21 mouse cellular contexts compared by ENCODE assay signal in genomic region chr6:135376248-135376647, GRCm38 (mm10). TPM values are rescaled to one million over a fixed set of nuclear protein-coding genes. Genes with fewer than 3 reads are reported as not detected.
A peak's percentile ranks its signal among the peaks of the same experiment; 100 is the strongest.
DNase-seq lines count a peak whose midpoint lies in the region; ATAC-seq and TF ChIP-seq lines count a peak whose summit lies in the region.
"Had no signal": no experiment of that assay in that cellular context is flagged by ENCODE, and none has a peak within 500 bp of the region (broad histone marks: within the 10 kb centered on the region; RNA-seq: fewer than 3 reads in every experiment).

No protein-coding gene starts in this region.

- DNase-seq in hindbrain, embryonic 11.5 days (ENCODE audit: low spot score): no peak
- DNase-seq in hindbrain, embryonic 10.5 days (ENCODE audit: low spot score): no peak
- DNase-seq in gastrocnemius, adult 18-20 months (ENCODE audit: low spot score): no peak
- DNase-seq in kidney, adult 2 months: no peak
- DNase-seq: adrenal gland, postnatal 10 days; B cell, adult 2 months; cerebellum, adult 11-12 months; cerebellum, adult 9-11 months; cerebellum, postnatal 36 days; gastrocnemius, postnatal 25 days; heart, postnatal 36 days had no signal

- H3K36me3 ChIP-seq in hindbrain, embryonic 11.5 days (ENCODE audit: control insufficient read depth, insufficient read depth, low read length): no peaks in the 10 kb centered on the region
- no peaks in the 10 kb centered on the region for H3K36me3 ChIP-seq in hindbrain, embryonic 10.5 days
- no peaks in the 10 kb centered on the region for H3K36me3 ChIP-seq in hindbrain, embryonic 12.5 days
- no peaks in the 10 kb centered on the region for H3K36me3 ChIP-seq in hindbrain, embryonic 16.5 days (ENCODE audit: control insufficient read depth, insufficient read depth, low read length)
- no peaks in the 10 kb centered on the region for H3K36me3 ChIP-seq in neural tube, embryonic 15.5 days
- H3K36me3 ChIP-seq in kidney, adult 2 months (ENCODE audit: control insufficient read depth, insufficient read depth, low read length): no peaks in the 10 kb centered on the region
- H3K36me3 ChIP-seq: forebrain, embryonic 12.5 days; G1E had no signal

- 0 out of 2 replicates have a peak, but pooled peaks have one; percentile 58 for ATAC-seq in hindbrain, embryonic 11.5 days (ENCODE audit: low FRiP score)
- ATAC-seq in hindbrain, embryonic 12.5 days (ENCODE audit: low FRiP score): peak; percentile 46; the same call in 1 of the 2 replicates
- ATAC-seq in hindbrain, embryonic 16.5 days: peak; percentile 62
- ATAC-seq in neural tube, embryonic 15.5 days (ENCODE audit: low FRiP score): peak; percentile 73
- ATAC-seq: CD4-positive, CD25-positive, alpha-beta regulatory T cell, adult 4 months; intestine, embryonic 16.5 days had no signal

- WGBS in hindbrain, embryonic 11.5 days: 62% methylated on average over 7 of the region's 7 CpGs
- 71% methylated on average over 7 of the region's 7 CpGs for WGBS in hindbrain, embryonic 10.5 days
- 56% methylated on average over 7 of the region's 7 CpGs for WGBS in hindbrain, embryonic 12.5 days
- 47% methylated on average over 7 of the region's 7 CpGs for WGBS in hindbrain, embryonic 16.5 days
- WGBS in neural tube, embryonic 15.5 days: 26% methylated on average over 7 of the region's 7 CpGs
- 83% methylated on average over 7 of the region's 7 CpGs for WGBS in kidney, adult 2 months

- no peak for TF ChIP-seq POLR2A in kidney, adult 2 months (IDR thresholded peaks at IDR 0.05; ENCODE audit: low read depth, low read length)

- H3K27ac ChIP-seq in hindbrain, embryonic 11.5 days (ENCODE audit: low read depth, low read length): no peak overlapping the region
- no peak overlapping the region for H3K27ac ChIP-seq in hindbrain, embryonic 10.5 days
- no peak overlapping the region for H3K27ac ChIP-seq in hindbrain, embryonic 12.5 days
- H3K27ac ChIP-seq in hindbrain, embryonic 16.5 days (ENCODE audit: low read depth, low read length): no peak overlapping the region
- peak overlapping the region; percentile 39; the same call in 1 of the 2 replicates for H3K27ac ChIP-seq in neural tube, embryonic 15.5 days (replicated peaks)
- no peak overlapping the region for H3K27ac ChIP-seq in kidney, adult 2 months (ENCODE audit: insufficient read depth, low read depth, low read length)
- H3K27ac ChIP-seq: forebrain, embryonic 12.5 days; heart, embryonic 13.5 days had no signal

- no peak for TF ChIP-seq CTCF in kidney, adult 2 months (conservative IDR thresholded peaks at IDR 0.05; ENCODE audit: insufficient read depth, insufficient read length, low read depth, low read length)

- no peak overlapping the region for H3K4me3 ChIP-seq in hindbrain, embryonic 11.5 days (ENCODE audit: low read depth, low read length)
- H3K4me3 ChIP-seq in hindbrain, embryonic 10.5 days: no peak overlapping the region
- H3K4me3 ChIP-seq in hindbrain, embryonic 12.5 days: no peak overlapping the region
- no peak overlapping the region for H3K4me3 ChIP-seq in hindbrain, embryonic 16.5 days (ENCODE audit: low read length)
- no peak overlapping the region for H3K4me3 ChIP-seq in neural tube, embryonic 15.5 days (replicated peaks)
- H3K4me3 ChIP-seq in kidney, adult 2 months (ENCODE audit: insufficient read depth, low read depth, low read length): no peak overlapping the region
- H3K4me3 ChIP-seq: embryonic facial prominence, embryonic 13.5 days; forebrain, embryonic 12.5 days; heart, embryonic 13.5 days had no signal

- H3K9me3 ChIP-seq in hindbrain, embryonic 11.5 days (ENCODE audit: control insufficient read depth, low read length): no peaks in the 10 kb centered on the region
- no peaks in the 10 kb centered on the region for H3K9me3 ChIP-seq in hindbrain, embryonic 10.5 days
- no peaks in the 10 kb centered on the region for H3K9me3 ChIP-seq in hindbrain, embryonic 12.5 days (replicated peaks)
- H3K9me3 ChIP-seq in hindbrain, embryonic 16.5 days (ENCODE audit: control insufficient read depth, low read length): no peaks in the 10 kb centered on the region
- no peaks in the 10 kb centered on the region for H3K9me3 ChIP-seq in neural tube, embryonic 15.5 days (replicated peaks)
- H3K9me3 ChIP-seq: embryonic facial prominence, embryonic 13.5 days; forebrain, embryonic 12.5 days; heart, embryonic 13.5 days had no signal

- H3K9ac ChIP-seq in hindbrain, embryonic 11.5 days (ENCODE audit: low read depth, low read length): no peak overlapping the region
- no peak overlapping the region for H3K9ac ChIP-seq in hindbrain, embryonic 12.5 days
- H3K9ac ChIP-seq in hindbrain, embryonic 16.5 days (ENCODE audit: low read depth, low read length): no peak overlapping the region
- no peak overlapping the region for H3K9ac ChIP-seq in neural tube, embryonic 15.5 days (replicated peaks)
- H3K9ac ChIP-seq: embryonic facial prominence, embryonic 13.5 days; forebrain, embryonic 12.5 days; heart, embryonic 13.5 days had no signal

- no peaks in the 10 kb centered on the region for H3K27me3 ChIP-seq in hindbrain, embryonic 11.5 days (ENCODE audit: control insufficient read depth, insufficient read depth, low read length)
- H3K27me3 ChIP-seq in hindbrain, embryonic 10.5 days (ENCODE audit: insufficient read depth, poor library complexity, severe bottlenecking): no peaks in the 10 kb centered on the region
- H3K27me3 ChIP-seq in hindbrain, embryonic 12.5 days: no peaks in the 10 kb centered on the region
- no peaks in the 10 kb centered on the region for H3K27me3 ChIP-seq in hindbrain, embryonic 16.5 days (replicated peaks; ENCODE audit: control insufficient read depth, insufficient read depth, low read length)
- H3K27me3 ChIP-seq in neural tube, embryonic 15.5 days (replicated peaks): no peaks in the 10 kb centered on the region; the same call in 1 of the 2 replicates
- no peaks in the 10 kb centered on the region for H3K27me3 ChIP-seq in kidney, adult 2 months (replicated peaks; ENCODE audit: control insufficient read depth, insufficient read depth, low read length)
- H3K27me3 ChIP-seq: embryonic facial prominence, embryonic 13.5 days had no signal

- H3K4me2 ChIP-seq in hindbrain, embryonic 11.5 days (replicated peaks; ENCODE audit: low read depth, low read length): no peak overlapping the region
- H3K4me2 ChIP-seq in hindbrain, embryonic 12.5 days (replicated peaks): no peak overlapping the region
- no peak overlapping the region for H3K4me2 ChIP-seq in hindbrain, embryonic 16.5 days (ENCODE audit: low read length)
- H3K4me2 ChIP-seq in neural tube, embryonic 15.5 days: no peak overlapping the region
- H3K4me2 ChIP-seq: embryonic facial prominence, embryonic 13.5 days; forebrain, embryonic 12.5 days; heart, embryonic 13.5 days had no signal

- no peaks in the 10 kb centered on the region for H3K4me1 ChIP-seq in hindbrain, embryonic 11.5 days (replicated peaks; ENCODE audit: control insufficient read depth, insufficient read depth, low read length)
- H3K4me1 ChIP-seq in hindbrain, embryonic 10.5 days (replicated peaks): peaks cover 11% of the 10 kb centered on the region; the same call in 1 of the 2 replicates
- peaks cover 12% of the 10 kb centered on the region for H3K4me1 ChIP-seq in hindbrain, embryonic 12.5 days
- H3K4me1 ChIP-seq in hindbrain, embryonic 16.5 days (ENCODE audit: control insufficient read depth, insufficient read depth, low read depth, low read length): peaks cover 5% of the 10 kb centered on the region
- H3K4me1 ChIP-seq in neural tube, embryonic 15.5 days: peaks cover 29% of the 10 kb centered on the region
- H3K4me1 ChIP-seq in kidney, adult 2 months (ENCODE audit: control insufficient read depth, insufficient read depth, low read length): no peaks in the 10 kb centered on the region

RNA-seq across cellular contexts. Expression of gene Emp1, which starts 13.9 kb away (rescaled TPM):
- 6.9 and 8.8 TPM in 2 replicates for polyA plus RNA-seq in hindbrain, embryonic 11.5 days (2014; fragmentation: Nextera tagmentation; extraction: Ambion mirVana)
- polyA plus RNA-seq in hindbrain, embryonic 10.5 days (2016; fragmentation: Nextera tagmentation; extraction: Ambion mirVana): 6.2 and 10.5 TPM in 2 replicates
- 19.4 and 22.2 TPM in 2 replicates for polyA plus RNA-seq in hindbrain, embryonic 12.5 days (2016; fragmentation: Nextera tagmentation; extraction: Ambion mirVana)
- 9.9 and 13.0 TPM in 2 replicates for polyA plus RNA-seq in hindbrain, embryonic 16.5 days (2015; fragmentation: Nextera tagmentation; extraction: Ambion mirVana)
- polyA plus RNA-seq in neural tube, embryonic 15.5 days (2015; fragmentation: Nextera tagmentation; extraction: Ambion mirVana): 12.3 and 19.4 TPM in 2 replicates
- total RNA-seq in gastrocnemius, adult 18-20 months (2021): 10 to 100 TPM; 20.3 to 48.7 TPM
- 56.0 and 66.3 TPM in 2 replicates for polyA plus RNA-seq in kidney, adult 2 months (2012; rRNA removed)
- total RNA-seq: granulocyte monocyte progenitor cell, adult 5-6 weeks had no signal
- polyA plus RNA-seq: G1E had no signal
